Mouse (Mus musculus) limb, embryonic 11.5 days (tissue): ENCODE measurements around the gene Hist1h2bg. TPM values are rescaled to one million over a fixed set of nuclear protein-coding genes. Genes with fewer than 3 reads are reported as not detected.
A peak's percentile ranks its signal among the peaks of the same experiment; 100 is the strongest.
"Not testable (repeated sequence)": the region's sequence is repeated elsewhere in the genome, so short reads cannot be mapped to it uniquely, and the experiment has no call there.

ENCODE experiments used
- ATAC-seq: fragments of 200-750 bp; cut with Nextera tagmentation; 2 replicates; pipeline ENCODE4 v1.8.0; 2017; ENCODE audit warnings: low read depth; ENCODE audit not compliant: insufficient number of reproducible peaks, low FRiP score, low TSS enrichment
- DNase-seq: peaks from one replicate; pipeline ENCODE4 v3.0.0-alpha.2; 2015; ENCODE audit warnings: low spot score
- H3K27ac ChIP-seq: fragments of 300-500 bp; sonication (generic); replicated peaks from 2 replicates; pipeline ENCODE4 v1.5.1; 2014; ENCODE audit warnings: low read depth, mild to moderate bottlenecking, low read length
- H3K27me3 ChIP-seq: fragments of 300-500 bp; sonication (generic); 2 replicates; pipeline ENCODE4 v1.6.1; 2014; ENCODE audit warnings: mild to moderate bottlenecking, low read length, mixed read lengths; ENCODE audit not compliant: control insufficient read depth, insufficient read depth
- H3K36me3 ChIP-seq: fragments of 300-500 bp; sonication (generic); 2 replicates; pipeline ENCODE4 v1.6.1; 2014; ENCODE audit warnings: mild to moderate bottlenecking, low read length, moderate library complexity, mixed read lengths; ENCODE audit not compliant: control insufficient read depth, insufficient read depth
- H3K4me1 ChIP-seq: fragments of 300-500 bp; sonication (generic); 2 replicates; pipeline ENCODE4 v1.6.1; 2014; ENCODE audit warnings: low read length, mixed read lengths; ENCODE audit not compliant: control insufficient read depth, insufficient read depth
- H3K4me2 ChIP-seq: fragments of 300-500 bp; sonication (generic); 2 replicates; pipeline ENCODE4 v1.6.1; 2014; ENCODE audit warnings: low read depth, mild to moderate bottlenecking, moderate library complexity; ENCODE audit not compliant: severe bottlenecking
- H3K4me3 ChIP-seq: fragments of 300-500 bp; sonication (generic); 2 replicates; pipeline ENCODE4 v1.5.1; 2014; ENCODE audit warnings: low read depth, low read length
- H3K9ac ChIP-seq: fragments of 300-500 bp; sonication (generic); 2 replicates; pipeline ENCODE4 v1.6.1; 2014; ENCODE audit warnings: mild to moderate bottlenecking, low read length
- H3K9me3 ChIP-seq: fragments of 300-500 bp; sonication (generic); 2 replicates; pipeline ENCODE4 v1.6.1; 2016; ENCODE audit warnings: low read length; ENCODE audit not compliant: control insufficient read depth
- WGBS: fragments of 180-500 bp; shearing (Covaris S2); extraction: QIAGEN DNeasy Blood & Tissue Kit; methylation state at CpG from one replicate; pipeline ENCODE4 v1.1.7; 2014; 5-methylcytosine and 5-hydroxymethylcytosine counted together
- polyA plus RNA-seq: library from polyadenylated mRNA; unstranded; fragments of >200 nt; fragmentation: Nextera tagmentation; extraction: Ambion mirVana; gene quantifications from 2 replicates; pipeline ENCODE4 v1.2.1, GENCODE M21; 2014

Gene Hist1h2bg
- polyA plus RNA-seq, 1 experiment from 2014 or later, result 8.2 TPM

GRCm38 (mm10) chr13:23543965-23544786 lies 27.0 kb upstream of the Hist1h2bg start, which contains the start of gene Hist1h3f:
Hist1h3f (plus strand) TSS chr13:23544052.
- no peaks in the 10 kb centered on the region for H3K36me3 ChIP-seq
- WGBS, result under 1% methylated on average over 30 of the region's 45 CpGs
- DNase-seq (peak; percentile 70), ATAC-seq (peak; percentile 91)
- no peaks in the 10 kb centered on the region for H3K27me3 ChIP-seq
- peak within 1 kb of the TSS; percentile 95 for H3K27ac ChIP-seq
- peak within 1 kb of the TSS; percentile 77 for H3K4me2 ChIP-seq
- H3K9ac ChIP-seq, result peak within 1 kb of the TSS; percentile 69
- no peaks in the 10 kb centered on the region for H3K4me1 ChIP-seq
- peak within 1 kb of the TSS; percentile 41 for H3K4me3 ChIP-seq
- no peaks in the 10 kb centered on the region for H3K9me3 ChIP-seq

GRCm38 (mm10) chr13:23544787-23545120 lies 26.4 kb upstream of the Hist1h2bg start:
- ATAC-seq, H3K36me3 ChIP-seq, H3K27me3 ChIP-seq, H3K9me3 ChIP-seq, H3K4me1 ChIP-seq, H3K4me2 ChIP-seq: not testable (repeated sequence)
- Histone ChIP-seq H3K9ac (peak overlapping the region; percentile 60; the same call in 1 of the 2 replicates), H3K27ac (peak overlapping the region; percentile 77; the same call in 1 of the 2 replicates), H3K4me3 (peak overlapping the region; percentile 36)
- peak; percentile 48 for DNase-seq
- WGBS, result 0% methylated on average over 11 of the region's 14 CpGs

GRCm38 (mm10) chr13:23546694-23547093 lies 24.5 kb upstream of the Hist1h2bg start:
- no peak overlapping the region for H3K4me3 ChIP-seq
- DNase-seq, result peak; percentile 20
- WGBS, result 74% methylated on average over 5 of the region's 5 CpGs
- 0 out of 2 replicates have a peak overlapping the region, but pooled peaks have one; percentile 42 for H3K27ac ChIP-seq
- no peaks in the 10 kb centered on the region for H3K36me3 ChIP-seq
- no peak overlapping the region for H3K4me2 ChIP-seq
- no peak for ATAC-seq
- H3K4me1 ChIP-seq, result no peaks in the 10 kb centered on the region
- no peak overlapping the region for H3K9ac ChIP-seq
- no peaks in the 10 kb centered on the region for H3K27me3 ChIP-seq
- no peaks in the 10 kb centered on the region for H3K9me3 ChIP-seq

GRCm38 (mm10) chr13:23550761-23551145 lies 20.4 kb upstream of the Hist1h2bg start:
- peak overlapping the region; percentile 57 for H3K4me2 ChIP-seq
- H3K4me1 ChIP-seq, result 0 out of 2 replicates have a peak, but pooled peaks cover 2% of the 10 kb centered on the region
- DNase-seq (peak; percentile 51), ATAC-seq (no peak)
- peak overlapping the region; percentile 37 for H3K4me3 ChIP-seq
- no peaks in the 10 kb centered on the region for H3K27me3 ChIP-seq
- H3K36me3 ChIP-seq, result no peaks in the 10 kb centered on the region
- H3K27ac ChIP-seq, result peak overlapping the region; percentile 97
- H3K9ac ChIP-seq, result peak overlapping the region; percentile 67
- H3K9me3 ChIP-seq, result no peaks in the 10 kb centered on the region
- WGBS, result 5% methylated on average over 3 of the region's 3 CpGs

GRCm38 (mm10) chr13:23551146-23551834 lies 19.9 kb upstream of the Hist1h2bg start, which contains the start of gene Hist1h4f:
Hist1h4f (minus strand) TSS chr13:23551648.
- WGBS, result 0% methylated on average over 37 of the region's 47 CpGs
- ATAC-seq, result peak; percentile 87

GRCm38 (mm10) chr13:23551931-23552914 lies 19.0 kb upstream of the Hist1h2bg start:
- ATAC-seq (no peak), DNase-seq (peak; percentile 34)
- Histone ChIP-seq H3K9ac (peak overlapping the region; percentile 27), H3K27me3 (no peaks in the 10 kb centered on the region), H3K9me3 (no peaks in the 10 kb centered on the region), H3K4me2 (peak overlapping the region; percentile 57; the same call in 1 of the 2 replicates), H3K4me1 (0 out of 2 replicates have a peak, but pooled peaks cover 2% of the 10 kb centered on the region), H3K36me3 (no peaks in the 10 kb centered on the region), H3K27ac (peak overlapping the region; percentile 97), H3K4me3 (no peak overlapping the region; the same call in 1 of the 2 replicates)
- 60% methylated on average over 8 of the region's 8 CpGs for WGBS

More at GRCm38 (mm10) chr13:23551146-23551834, 19.9 kb upstream of the Hist1h2bg start, which contains the start of gene Hist1h4f:
- not testable (repeated sequence) for H3K36me3 ChIP-seq, H3K9me3 ChIP-seq, H3K4me1 ChIP-seq, H3K27me3 ChIP-seq
- DNase-seq, result peak; percentile 97
- H3K4me3 ChIP-seq, result peak within 1 kb of the TSS; percentile 37
- peak within 1 kb of the TSS; percentile 67 for H3K9ac ChIP-seq
- H3K4me2 ChIP-seq, result peak within 1 kb of the TSS; percentile 57
- H3K27ac ChIP-seq, result peak within 1 kb of the TSS; percentile 97

GRCm38 (mm10) chr13:23552962-23553361 lies 18.2 kb upstream of the Hist1h2bg start, which contains the start of gene Hist1h1d:
Hist1h1d (plus strand) TSS chr13:23553262.
- Histone ChIP-seq H3K4me1 (0 out of 2 replicates have a peak, but pooled peaks cover 2% of the 10 kb centered on the region), H3K9ac (peak within 1 kb of the TSS; percentile 27), H3K27me3 (no peaks in the 10 kb centered on the region), H3K36me3 (no peaks in the 10 kb centered on the region), H3K9me3 (no peaks in the 10 kb centered on the region), H3K27ac (peak within 1 kb of the TSS; percentile 100), H3K4me3 (no peak within 1 kb of the TSS; the same call in 1 of the 2 replicates), H3K4me2 (peak within 1 kb of the TSS; percentile 57; the same call in 1 of the 2 replicates)
- ATAC-seq (no peak), DNase-seq (no peak)
